Mouse (Mus musculus): ENCODE results near the gene Sh2d1b2. TPM values are rescaled to one million over a fixed set of nuclear protein-coding genes. Genes with fewer than 3 reads are reported as not detected.

Sh2d1b2 gene
- polyA plus RNA-seq, 1 experiment from 2014 or later, result not detected

DNA sequence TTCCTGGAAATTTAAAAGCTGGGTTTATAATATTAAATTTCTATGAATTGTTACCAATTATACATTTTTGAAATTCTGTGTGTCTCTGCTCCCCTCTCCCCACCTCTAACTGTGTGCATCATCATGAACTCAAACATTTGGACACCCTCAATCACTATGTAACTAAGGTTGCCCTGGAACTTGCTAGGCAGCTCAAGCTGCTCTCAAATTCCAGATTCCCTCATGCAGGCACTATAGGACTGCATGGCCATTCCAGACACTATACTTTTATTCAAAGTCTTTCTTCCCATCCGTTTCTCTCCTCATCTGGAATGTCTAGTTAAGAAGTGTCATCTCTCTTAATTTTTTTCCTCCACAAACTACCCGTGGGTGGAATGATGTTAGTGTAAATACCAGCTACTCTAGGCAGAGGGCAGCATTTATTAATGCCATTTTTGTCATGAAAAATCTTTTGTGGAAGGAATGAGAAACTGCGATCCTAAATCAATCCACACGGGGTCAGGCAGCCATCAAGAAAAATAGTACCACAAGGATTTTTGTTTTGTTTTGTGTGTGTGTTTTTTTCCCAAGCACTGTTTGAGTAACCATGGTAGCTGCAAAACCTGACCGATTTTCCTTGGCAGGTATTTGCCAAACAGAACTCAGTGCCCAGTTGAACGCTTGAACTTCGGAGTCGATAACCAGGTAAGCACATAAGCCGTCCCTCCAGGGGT lies 59.8 kb downstream of the Sh2d1b2 start:
- peak; percentile 79 for ATAC-seq
- 35% methylated on average over 9 of the region's 9 CpGs for WGBS
- Histone ChIP-seq H3K4me1 (no peaks in the 10 kb centered on the region), H3K36me3 (ENCODE audit: poor library complexity, severe bottlenecking) (no peaks in the 10 kb centered on the region), H3K27me3 (no peaks in the 10 kb centered on the region), H3K27ac (no peak overlapping the region), H3K9ac (0 out of 2 replicates have a peak overlapping the region, but pooled peaks have one; percentile 9), H3K9me3 (replicated peaks) (0 out of 2 replicates have a peak, but pooled peaks cover 3% of the 10 kb centered on the region), H3K4me3 (no peak overlapping the region), H3K4me2 (peak overlapping the region; percentile 30; the same call in 1 of the 2 replicates)

DNA sequence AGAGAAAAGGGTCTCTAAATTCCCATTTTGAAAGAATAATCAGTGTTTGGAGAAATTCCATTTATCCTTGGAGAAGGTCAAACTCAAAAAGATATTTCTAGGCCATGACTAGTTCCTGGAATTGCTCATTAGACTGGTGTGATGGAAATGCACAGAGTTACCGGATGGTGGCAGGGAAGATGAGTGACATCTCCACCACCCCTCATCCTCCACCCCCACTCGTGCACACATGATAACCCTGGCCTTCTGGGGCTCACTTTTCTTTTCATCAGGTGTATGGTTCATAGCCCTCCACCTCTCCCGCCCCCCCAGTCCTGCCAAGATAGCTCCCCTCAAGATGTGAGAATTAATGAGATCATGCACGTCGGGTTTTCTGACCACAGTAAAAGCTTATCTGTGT lies 60.7 kb downstream of the Sh2d1b2 start:
- ATAC-seq, result peak; percentile 52; the same call in 1 of the 2 replicates
- WGBS, result 74% methylated on average over 5 of the region's 5 CpGs

DNA sequence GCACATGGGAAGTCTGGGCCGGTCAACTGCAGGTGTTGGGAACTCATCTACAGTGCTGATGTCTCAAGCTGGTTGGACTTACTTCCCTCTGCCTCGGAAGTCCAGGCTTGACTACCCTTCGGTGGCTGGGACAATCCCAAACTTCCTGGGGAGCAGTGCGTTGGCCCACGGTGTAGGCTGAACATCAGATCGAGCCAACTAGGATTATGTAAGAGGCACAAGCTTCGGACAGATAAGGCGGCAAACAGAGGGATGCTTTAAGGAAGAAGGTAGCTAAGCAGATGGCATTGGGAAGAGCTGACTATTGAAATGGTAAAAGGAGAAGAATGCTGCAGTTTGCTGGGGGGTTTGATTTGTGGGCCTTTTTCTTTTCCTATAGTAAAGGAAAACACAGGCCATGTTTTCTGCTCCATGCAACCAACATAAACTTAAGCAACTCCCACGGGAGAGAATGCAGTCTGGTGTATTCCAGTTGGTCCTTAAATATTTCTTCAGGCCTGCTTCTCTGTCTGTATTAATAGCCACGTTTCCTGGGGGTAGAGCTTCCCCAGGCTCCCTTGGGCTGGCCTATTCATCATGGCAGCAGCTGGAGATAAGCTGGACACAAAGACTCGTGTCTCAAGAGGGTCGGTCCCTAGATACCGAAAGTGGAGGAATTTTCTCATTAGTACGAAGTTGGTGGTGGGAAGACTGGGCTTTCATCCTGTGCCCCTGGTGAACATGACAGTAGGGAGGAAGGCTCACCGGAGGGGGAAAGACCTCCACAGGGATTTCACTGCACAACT lies 62.4 kb downstream of the Sh2d1b2 start:
- H3K9ac ChIP-seq, result no peak overlapping the region
- H3K27me3 ChIP-seq, result no peaks in the 10 kb centered on the region
- no peaks in the 10 kb centered on the region for H3K4me1 ChIP-seq
- no peak for ATAC-seq
- no peaks in the 10 kb centered on the region for H3K9me3 ChIP-seq (replicated peaks)
- no peak overlapping the region for H3K4me2 ChIP-seq
- H3K4me3 ChIP-seq, result no peak overlapping the region
- no peaks in the 10 kb centered on the region for H3K36me3 ChIP-seq (ENCODE audit: poor library complexity, severe bottlenecking)
- no peak overlapping the region for H3K27ac ChIP-seq
- 62% methylated on average over 15 of the region's 15 CpGs for WGBS

More for the DNA sequence above, 60.7 kb downstream of the Sh2d1b2 start:
- Histone ChIP-seq H3K27ac (no peak overlapping the region), H3K9me3 (replicated peaks) (0 out of 2 replicates have a peak, but pooled peaks cover 3% of the 10 kb centered on the region), H3K9ac (no peak overlapping the region), H3K36me3 (ENCODE audit: poor library complexity, severe bottlenecking) (no peaks in the 10 kb centered on the region), H3K4me2 (no peak overlapping the region), H3K4me3 (no peak overlapping the region), H3K27me3 (no peaks in the 10 kb centered on the region), H3K4me1 (no peaks in the 10 kb centered on the region)

DNA sequence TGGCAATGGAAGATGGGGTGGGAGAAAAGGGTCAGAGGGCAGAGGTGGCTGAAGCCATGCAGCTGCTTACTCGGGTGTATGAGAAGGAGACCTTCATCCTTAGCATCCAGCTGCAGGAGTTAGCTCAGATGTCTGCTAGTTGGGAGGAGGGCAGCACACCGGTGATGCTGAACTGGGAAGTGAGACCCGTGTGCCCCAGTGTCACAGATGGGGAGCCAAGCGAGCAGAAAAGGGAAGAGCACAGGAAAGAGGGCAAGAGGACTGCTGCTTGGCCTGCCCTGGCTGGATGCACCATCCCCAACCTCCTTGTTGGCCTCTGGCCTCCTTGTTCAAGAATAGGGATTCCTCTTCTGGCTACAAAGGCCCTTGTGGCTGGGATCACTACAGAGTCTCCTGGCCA lies 66.9 kb downstream of the Sh2d1b2 start:
- 0 out of 2 replicates have a peak, but pooled peaks cover 9% of the 10 kb centered on the region for H3K36me3 ChIP-seq (ENCODE audit: poor library complexity, severe bottlenecking)
- no peaks in the 10 kb centered on the region for H3K4me1 ChIP-seq
- ATAC-seq, result no peak
- H3K27ac ChIP-seq, result no peak overlapping the region
- H3K4me3 ChIP-seq, result no peak overlapping the region
- no peak overlapping the region for H3K9ac ChIP-seq
- 87% methylated on average over 4 of the region's 4 CpGs for WGBS
- no peak overlapping the region for H3K4me2 ChIP-seq
- no peaks in the 10 kb centered on the region for H3K9me3 ChIP-seq (replicated peaks)
- no peaks in the 10 kb centered on the region for H3K27me3 ChIP-seq

DNA sequence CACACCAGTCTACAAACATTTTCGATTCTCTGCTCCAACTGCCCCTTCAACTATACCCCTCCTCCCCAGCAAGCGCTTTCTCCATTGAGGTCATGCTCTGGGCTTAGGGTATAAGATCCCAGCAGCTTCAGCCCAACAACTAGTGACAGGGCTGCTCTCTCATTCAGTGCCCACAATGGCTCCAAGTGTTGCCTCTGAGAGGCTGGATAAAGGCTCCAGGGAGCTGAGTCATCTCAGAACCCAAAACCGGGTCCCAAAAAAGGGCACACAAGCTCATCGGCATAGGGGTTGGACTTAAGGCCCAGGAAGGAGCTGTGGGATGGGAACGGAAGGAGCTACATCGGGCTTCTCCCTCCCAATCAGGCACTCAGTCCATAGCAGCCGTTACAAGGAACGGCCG lies 69.1 kb downstream of the Sh2d1b2 start:
- Histone ChIP-seq H3K36me3 (ENCODE audit: poor library complexity, severe bottlenecking) (0 out of 2 replicates have a peak, but pooled peaks cover 13% of the 10 kb centered on the region), H3K9me3 (replicated peaks) (no peaks in the 10 kb centered on the region), H3K27ac (no peak overlapping the region), H3K9ac (no peak overlapping the region), H3K4me1 (no peaks in the 10 kb centered on the region), H3K4me2 (no peak overlapping the region), H3K27me3 (no peaks in the 10 kb centered on the region), H3K4me3 (no peak overlapping the region)
- no peak for ATAC-seq
- whole genome bisulfite sequencing, result 88% methylated on average over 9 of the region's 9 CpGs

DNA sequence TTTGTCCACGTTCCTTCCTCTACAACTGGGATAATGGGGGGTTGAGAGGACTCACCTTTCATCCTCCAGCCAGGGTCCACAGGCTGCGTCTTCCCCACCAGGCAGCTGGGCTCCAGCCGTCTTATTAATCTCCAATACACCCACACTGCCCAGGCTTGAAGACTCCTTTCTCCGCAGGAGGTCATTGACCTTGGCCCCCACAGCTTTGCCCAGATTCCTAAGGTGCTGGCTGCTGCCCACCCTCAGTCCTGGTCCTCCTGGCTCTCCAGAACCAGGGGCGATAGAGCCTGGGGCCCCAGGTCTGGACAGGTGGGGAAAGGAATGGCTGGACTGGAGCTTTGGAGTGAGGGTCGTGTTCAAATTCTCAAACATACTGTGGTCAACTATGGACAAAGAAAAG lies 69.9 kb downstream of the Sh2d1b2 start:
- WGBS, result 86% methylated on average over 6 of the region's 6 CpGs
- Histone ChIP-seq H3K4me2 (no peak overlapping the region), H3K27ac (no peak overlapping the region), H3K9ac (no peak overlapping the region), H3K4me3 (no peak overlapping the region), H3K9me3 (replicated peaks) (no peaks in the 10 kb centered on the region), H3K27me3 (no peaks in the 10 kb centered on the region), H3K36me3 (ENCODE audit: poor library complexity, severe bottlenecking) (0 out of 2 replicates have a peak, but pooled peaks cover 13% of the 10 kb centered on the region), H3K4me1 (no peaks in the 10 kb centered on the region)
- ATAC-seq, result no peak

DNA sequence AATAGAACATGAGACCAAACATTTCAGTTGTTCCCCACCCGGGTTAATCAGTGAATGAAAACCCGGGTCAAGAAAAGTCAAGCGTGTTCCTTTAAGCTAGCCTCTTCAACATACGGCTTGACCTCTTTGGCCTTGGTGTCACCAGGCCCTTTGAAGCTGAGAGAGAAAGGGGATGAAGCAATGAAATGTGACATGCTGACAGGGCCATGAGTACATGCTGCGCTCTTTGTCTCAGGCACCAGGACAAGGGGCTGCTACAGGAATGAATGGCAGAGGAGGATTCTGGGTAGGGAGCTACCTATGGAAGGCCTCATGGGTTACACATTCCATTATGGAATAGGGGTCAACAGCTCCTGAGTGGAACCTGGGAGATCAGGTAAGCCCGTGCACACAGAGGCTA lies 70.6 kb downstream of the Sh2d1b2 start:
- Histone ChIP-seq H3K4me1 (no peaks in the 10 kb centered on the region), H3K27me3 (no peaks in the 10 kb centered on the region), H3K9ac (no peak overlapping the region), H3K36me3 (ENCODE audit: poor library complexity, severe bottlenecking) (0 out of 2 replicates have a peak, but pooled peaks cover 13% of the 10 kb centered on the region), H3K27ac (no peak overlapping the region), H3K4me3 (no peak overlapping the region), H3K4me2 (no peak overlapping the region), H3K9me3 (replicated peaks) (no peaks in the 10 kb centered on the region)
- no peak for ATAC-seq
- 84% methylated on average over 6 of the region's 6 CpGs for WGBS

Other genes starting within 250 kb of the Sh2d1b2 start
- gene Ddr2, start 122.0 kb upstream of the Sh2d1b2 start, polyA plus RNA-seq (2015; fragmentation: Nextera tagmentation; extraction: Ambion mirVana), result 5.3 and 5.9 TPM in 2 replicates
- gene Uap1, start 57.8 kb upstream of the Sh2d1b2 start, polyA plus RNA-seq (2015; fragmentation: Nextera tagmentation; extraction: Ambion mirVana), result 51.6 and 52.4 TPM in 2 replicates
- gene Uhmk1, start 17.4 kb upstream of the Sh2d1b2 start, polyA plus RNA-seq (2015; fragmentation: Nextera tagmentation; extraction: Ambion mirVana), result 6.1 and 6.9 TPM in 2 replicates
- 0.06 TPM in 1 of 2 replicates, not detected in the other for gene Sh2d1b1, start 44.6 kb downstream of the Sh2d1b2 start, polyA plus RNA-seq (2015; fragmentation: Nextera tagmentation; extraction: Ambion mirVana)
- 4.4 and 4.7 TPM in 2 replicates for gene Gm7694, start 73.6 kb downstream of the Sh2d1b2 start, polyA plus RNA-seq (2015; fragmentation: Nextera tagmentation; extraction: Ambion mirVana)
- gene Spata46, start 76.1 kb downstream of the Sh2d1b2 start, polyA plus RNA-seq (2015; fragmentation: Nextera tagmentation; extraction: Ambion mirVana), result 1.9 and 2.1 TPM in 2 replicates